Mouse (Mus musculus) heart, postnatal 0 days (tissue): ENCODE data around the gene Rdh16.

Experiments
- CTCF ChIP-seq: IDR thresholded peaks from 2 replicates; pipeline ENCODE4 v1.5.1; 2016; ENCODE audit warnings: antibody characterized with exemption, control low read depth, low read depth
- EP300 ChIP-seq: IDR thresholded peaks from 2 replicates; pipeline ENCODE4 v1.6.1; 2016; ENCODE audit warnings: antibody characterized with exemption, low read depth

DNA sequence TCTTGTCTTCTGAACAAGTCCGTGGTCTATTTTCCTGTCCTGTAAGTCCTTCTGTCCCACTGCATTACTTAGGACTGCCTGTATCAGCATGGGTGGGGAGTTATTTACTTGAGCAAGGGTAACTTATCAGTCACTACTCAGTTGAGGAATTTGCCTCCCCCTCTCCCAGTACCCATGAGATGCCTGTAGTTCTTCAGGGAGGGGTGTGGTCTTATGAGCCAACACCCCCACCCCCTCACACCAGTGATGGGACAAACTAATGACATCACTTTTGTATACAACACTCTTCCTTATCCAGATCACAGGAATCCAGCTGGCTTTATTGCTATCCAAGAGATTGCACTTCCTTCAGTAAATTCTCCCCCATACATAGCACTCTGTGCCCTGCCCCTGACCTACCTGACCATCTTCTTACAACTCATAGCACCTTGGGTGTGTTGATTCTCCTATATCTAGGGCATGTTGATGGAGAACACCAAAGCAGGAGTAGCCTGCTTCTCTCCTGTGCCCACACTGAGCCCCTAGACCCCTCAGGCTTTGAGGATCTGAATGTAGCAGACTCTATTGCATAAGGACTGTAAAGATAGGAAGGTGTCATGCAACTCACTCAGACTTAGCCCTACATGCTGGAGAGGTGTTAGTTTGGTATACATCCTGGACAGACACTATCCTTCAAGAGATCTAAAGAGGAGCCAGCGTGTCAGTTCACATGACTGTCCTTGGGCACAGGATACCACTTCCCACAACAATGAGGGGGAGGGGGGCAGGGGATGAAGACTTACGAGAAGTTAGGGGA lies 77.5 kb downstream of the Rdh16 start:
- TF ChIP-seq CTCF, result no peak
- TF ChIP-seq EP300, result no peak
